Mouse (Mus musculus) embryonic facial prominence, embryonic 14.5 days (tissue): ENCODE data around the gene Kif1a. TPM values are rescaled to one million over a fixed set of nuclear protein-coding genes. Genes with fewer than 3 reads are reported as not detected.
"Not testable (repeated sequence)": the region's sequence is repeated elsewhere in the genome, so short reads cannot be mapped to it uniquely, and the experiment has no call there.

ENCODE experiments used
- ATAC-seq: fragments of 200-750 bp; cut with Nextera tagmentation; 2 replicates; pipeline ENCODE4 v1.8.0; 2017; ENCODE audit warnings: low read depth, moderate number of reproducible peaks, moderate TSS enrichment
- DNase-seq: peaks from one replicate; pipeline ENCODE4 v3.0.0-alpha.2; 2015; ENCODE audit warnings: low spot score
- H3K27ac ChIP-seq: fragments of 300-500 bp; sonication (generic); replicated peaks from 2 replicates; pipeline ENCODE4 v1.5.1; 2014; ENCODE audit warnings: low read depth, mild to moderate bottlenecking, low read length, moderate library complexity
- H3K27me3 ChIP-seq: fragments of 300-500 bp; sonication (generic); replicated peaks from 2 replicates; pipeline ENCODE4 v1.6.1; 2014; ENCODE audit warnings: low read length; ENCODE audit not compliant: control insufficient read depth, insufficient read depth
- H3K36me3 ChIP-seq: fragments of 300-500 bp; sonication (generic); 2 replicates; pipeline ENCODE4 v1.6.1; 2014; ENCODE audit warnings: low read length, mixed read lengths; ENCODE audit not compliant: control insufficient read depth, insufficient read depth
- H3K4me1 ChIP-seq: fragments of 300-500 bp; sonication (generic); 2 replicates; pipeline ENCODE4 v1.6.1; 2014; ENCODE audit warnings: antibody characterized with exemption, low read length; ENCODE audit not compliant: control insufficient read depth, insufficient read depth
- H3K4me2 ChIP-seq: fragments of 300-500 bp; sonication (generic); 2 replicates; pipeline ENCODE4 v1.6.1; 2014; ENCODE audit warnings: low read depth, mild to moderate bottlenecking, low read length, moderate library complexity, mixed read lengths
- H3K4me3 ChIP-seq: fragments of 300-500 bp; sonication (generic); 2 replicates; pipeline ENCODE4 v1.5.1; 2014; ENCODE audit warnings: low read depth, mild to moderate bottlenecking, low read length
- H3K9ac ChIP-seq: fragments of 300-500 bp; sonication (generic); 2 replicates; pipeline ENCODE4 v1.6.1; 2014; ENCODE audit warnings: low read depth, mild to moderate bottlenecking, low read length, moderate library complexity, mixed read lengths
- H3K9me3 ChIP-seq: fragments of 300-500 bp; sonication (generic); 2 replicates; pipeline ENCODE4 v1.6.1; 2016; ENCODE audit warnings: low read length; ENCODE audit not compliant: control insufficient read depth
- WGBS: fragments of 180-500 bp; shearing (Covaris S2); extraction: QIAGEN DNeasy Blood & Tissue Kit; methylation state at CpG from one replicate; pipeline ENCODE4 v1.1.7; 2014; 5-methylcytosine and 5-hydroxymethylcytosine counted together
- polyA plus RNA-seq: library from polyadenylated mRNA; unstranded; fragments of >200 nt; fragmentation: Nextera tagmentation; extraction: Ambion mirVana; gene quantifications from 2 replicates; pipeline ENCODE4 v1.2.1, GENCODE M21; 2014

Gene Kif1a
- polyA plus RNA-seq, 1 experiment from 2014 or later = 30.7 TPM

- DNase-seq (peak; percentile 31), ATAC-seq (peak; percentile 49; the same call in 1 of the 2 replicates)
- Histone ChIP-seq H3K27ac (no peak overlapping the region), H3K27me3 (no peaks in the 10 kb centered on the region), H3K9me3 (no peaks in the 10 kb centered on the region), H3K4me3 (no peak overlapping the region), H3K9ac (no peak overlapping the region), H3K4me1 (no peaks in the 10 kb centered on the region), H3K4me2 (no peak overlapping the region), H3K36me3 (no peaks in the 10 kb centered on the region)
- 28% methylated on average over 11 of the region's 11 CpGs for WGBS
Measured at GRCm38 (mm10) chr1:92979073-92979602, 122.6 kb downstream of the Kif1a start.

GRCm38 (mm10) chr1:92978645-92979044 is 123.1 kb downstream of the Kif1a start:
- no peak overlapping the region for H3K4me2 ChIP-seq
- no peaks in the 10 kb centered on the region for H3K4me1 ChIP-seq
- no peaks in the 10 kb centered on the region for H3K36me3 ChIP-seq
- H3K4me3 ChIP-seq = no peak overlapping the region
- 30% methylated on average over 7 of the region's 7 CpGs for WGBS
- no peaks in the 10 kb centered on the region for H3K27me3 ChIP-seq
- ATAC-seq = no peak; the same call in 1 of the 2 replicates
- DNase-seq = no peak
- H3K9ac ChIP-seq = no peak overlapping the region
- no peak overlapping the region for H3K27ac ChIP-seq
- no peaks in the 10 kb centered on the region for H3K9me3 ChIP-seq

GRCm38 (mm10) chr1:92976141-92976566 is 125.6 kb downstream of the Kif1a start:
- WGBS = 48% methylated on average over 6 of the region's 6 CpGs
- Histone ChIP-seq H3K9me3 (no peaks in the 10 kb centered on the region), H3K4me3 (no peak overlapping the region), H3K4me1 (no peaks in the 10 kb centered on the region), H3K27me3 (no peaks in the 10 kb centered on the region), H3K9ac (no peak overlapping the region), H3K27ac (no peak overlapping the region), H3K36me3 (no peaks in the 10 kb centered on the region), H3K4me2 (no peak overlapping the region)
- DNase-seq (no peak), ATAC-seq (no peak)

DNA sequence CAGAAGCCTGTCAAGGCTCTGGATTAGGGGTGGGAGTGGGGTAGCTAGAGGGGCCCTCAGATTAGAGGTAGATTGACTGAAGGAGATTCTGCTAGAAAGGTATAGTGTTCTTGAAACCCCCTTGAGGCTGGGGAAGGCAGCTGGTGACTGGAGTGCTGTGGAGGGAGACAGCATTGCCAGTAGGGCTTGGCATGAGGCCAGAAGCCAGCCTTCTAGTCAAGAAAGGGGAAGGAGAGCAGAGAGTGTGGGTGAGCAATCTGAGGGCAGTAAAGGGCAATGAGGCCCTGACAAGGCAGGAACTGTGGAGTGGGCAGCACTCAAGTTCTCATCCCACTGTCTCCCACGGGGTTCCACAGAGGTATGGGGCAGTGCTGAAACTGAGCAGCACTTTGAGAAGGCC is 128.9 kb downstream of the Kif1a start:
- Histone ChIP-seq H3K4me1 (no peaks in the 10 kb centered on the region), H3K4me2 (no peak overlapping the region), H3K9ac (no peak overlapping the region), H3K9me3 (no peaks in the 10 kb centered on the region), H3K36me3 (no peaks in the 10 kb centered on the region), H3K27me3 (no peaks in the 10 kb centered on the region), H3K27ac (no peak overlapping the region), H3K4me3 (no peak overlapping the region)
- ATAC-seq = peak; percentile 26; the same call in 1 of the 2 replicates
- DNase-seq = peak; percentile 57
- 77% methylated on average over 1 of the region's 1 CpGs for WGBS

DNA sequence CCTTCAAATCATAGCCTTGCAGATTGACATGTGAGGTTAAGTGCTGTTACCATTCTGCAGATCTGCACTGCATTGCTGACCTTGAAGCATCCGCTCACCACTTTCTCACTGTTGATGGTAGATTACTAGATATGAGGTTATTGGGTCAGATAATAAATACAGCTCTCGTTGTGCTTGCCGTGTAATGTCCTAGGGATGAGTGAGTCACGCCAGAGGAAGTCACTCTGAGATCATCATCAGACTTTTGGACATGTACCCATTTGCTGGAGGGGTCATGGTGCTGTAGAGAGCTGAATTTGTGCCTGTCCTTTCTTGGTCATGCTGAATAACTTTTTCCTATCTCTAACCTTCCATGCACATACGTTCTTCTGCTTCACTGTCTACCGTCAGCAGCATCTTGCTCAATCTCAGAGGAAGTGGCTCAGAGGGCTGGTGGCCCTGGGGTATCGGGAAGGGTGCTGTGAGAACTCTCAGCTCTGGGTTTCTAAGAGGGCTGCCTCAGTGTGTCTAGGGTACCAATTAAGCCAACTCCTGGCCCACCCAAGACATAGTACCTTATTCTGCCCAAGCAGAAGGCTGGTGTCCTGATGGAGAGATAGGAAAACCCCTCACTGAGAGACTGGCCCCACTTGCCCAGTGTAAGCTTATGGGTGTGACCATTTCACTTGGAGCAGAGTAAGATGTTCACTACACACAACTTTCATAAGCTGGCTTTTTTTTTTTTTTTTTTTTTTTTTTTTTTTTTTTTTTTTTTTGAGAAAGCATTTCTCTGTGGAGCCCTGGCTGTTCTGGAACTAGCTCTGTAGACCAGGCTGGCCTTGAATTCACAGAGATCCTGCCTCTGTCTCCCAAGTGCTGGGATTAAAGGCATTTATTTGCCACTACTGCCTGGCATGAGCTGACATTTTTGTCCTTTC is 129.6 kb downstream of the Kif1a start:
- ATAC-seq = no peak
- H3K4me2 ChIP-seq = no peak overlapping the region
- no peak overlapping the region for H3K4me3 ChIP-seq
- no peaks in the 10 kb centered on the region for H3K9me3 ChIP-seq
- H3K27ac ChIP-seq = no peak overlapping the region
- no peaks in the 10 kb centered on the region for H3K36me3 ChIP-seq
- WGBS = 84% methylated on average over 7 of the region's 7 CpGs
- DNase-seq = no peak
- H3K27me3 ChIP-seq = no peaks in the 10 kb centered on the region
- H3K4me1 ChIP-seq = no peaks in the 10 kb centered on the region
- no peak overlapping the region for H3K9ac ChIP-seq

- not testable (repeated sequence) for H3K9ac ChIP-seq, H3K4me3 ChIP-seq, H3K9me3 ChIP-seq, H3K36me3 ChIP-seq, DNase-seq, H3K27me3 ChIP-seq, H3K4me2 ChIP-seq, H3K27ac ChIP-seq, ATAC-seq, H3K4me1 ChIP-seq
- WGBS = 86% methylated on average over 6 of the region's 6 CpGs
Measured at GRCm38 (mm10) chr1:92970791-92971190, 131.0 kb downstream of the Kif1a start.

Other genes with a start within 250 kb of the Kif1a start
- 0.68 and 0.73 TPM in 2 replicates for gene Ankmy1, start 199.0 kb downstream of the Kif1a start, polyA plus RNA-seq
- 7.0 and 7.2 TPM in 2 replicates for gene Dusp28, start 195.0 kb downstream of the Kif1a start, polyA plus RNA-seq
- gene Rnpepl1, start 191.2 kb downstream of the Kif1a start, polyA plus RNA-seq = 32.9 and 33.9 TPM in 2 replicates
- 24.4 and 28.2 TPM in 2 replicates for gene Capn10, start 167.6 kb downstream of the Kif1a start, polyA plus RNA-seq
- gene Gpr35, start 151.1 kb downstream of the Kif1a start, polyA plus RNA-seq = 0.52 and 1.5 TPM in 2 replicates
- gene Aqp12, start 95.6 kb downstream of the Kif1a start, polyA plus RNA-seq = not detected in 2 replicates
- gene Agxt, start 33.3 kb upstream of the Kif1a start, polyA plus RNA-seq = not detected in 2 replicates
- 4.2 and 6.2 TPM in 2 replicates for gene 2310007B03Rik, start 59.0 kb upstream of the Kif1a start, polyA plus RNA-seq
- gene Crocc2, start 66.8 kb upstream of the Kif1a start, polyA plus RNA-seq = 0.56 and 3.0 TPM in 2 replicates
- 16.7 and 17.1 TPM in 2 replicates for gene Sned1, start 133.9 kb upstream of the Kif1a start, polyA plus RNA-seq
- gene Mterf4, start 204.0 kb upstream of the Kif1a start, polyA plus RNA-seq = 21.4 and 22.5 TPM in 2 replicates
- 46.9 and 47.9 TPM in 2 replicates for gene Ppp1r7, start 240.9 kb upstream of the Kif1a start, polyA plus RNA-seq
- 11.3 and 12.8 TPM in 2 replicates for gene Pask, start 241.5 kb upstream of the Kif1a start, polyA plus RNA-seq